Mouse (Mus musculus): ENCODE data around the gene Dcaf12l1. TPM values are rescaled to one million over a fixed set of nuclear protein-coding genes. Genes with fewer than 3 reads are reported as not detected.
"Not testable (repeated sequence)": the region's sequence is repeated elsewhere in the genome, so short reads cannot be mapped to it uniquely, and the experiment has no call there.

Dcaf12l1 gene
- 10 to 100 TPM; 39.8 to 42.6 TPM for total RNA-seq (2021)

GRCm38 (mm10) chrX:44789761-44790411 is at the start of gene Dcaf12l1:
TSS of gene Dcaf12l1 (minus strand) at chrX:44790197.
- DNase-seq, result peak; percentile 42 to 43

- not testable (repeated sequence) for DNase-seq
These were observed 19.4 kb upstream of the Dcaf12l1 start for GRCm38 (mm10) chrX:44809356-44809755.

DNA sequence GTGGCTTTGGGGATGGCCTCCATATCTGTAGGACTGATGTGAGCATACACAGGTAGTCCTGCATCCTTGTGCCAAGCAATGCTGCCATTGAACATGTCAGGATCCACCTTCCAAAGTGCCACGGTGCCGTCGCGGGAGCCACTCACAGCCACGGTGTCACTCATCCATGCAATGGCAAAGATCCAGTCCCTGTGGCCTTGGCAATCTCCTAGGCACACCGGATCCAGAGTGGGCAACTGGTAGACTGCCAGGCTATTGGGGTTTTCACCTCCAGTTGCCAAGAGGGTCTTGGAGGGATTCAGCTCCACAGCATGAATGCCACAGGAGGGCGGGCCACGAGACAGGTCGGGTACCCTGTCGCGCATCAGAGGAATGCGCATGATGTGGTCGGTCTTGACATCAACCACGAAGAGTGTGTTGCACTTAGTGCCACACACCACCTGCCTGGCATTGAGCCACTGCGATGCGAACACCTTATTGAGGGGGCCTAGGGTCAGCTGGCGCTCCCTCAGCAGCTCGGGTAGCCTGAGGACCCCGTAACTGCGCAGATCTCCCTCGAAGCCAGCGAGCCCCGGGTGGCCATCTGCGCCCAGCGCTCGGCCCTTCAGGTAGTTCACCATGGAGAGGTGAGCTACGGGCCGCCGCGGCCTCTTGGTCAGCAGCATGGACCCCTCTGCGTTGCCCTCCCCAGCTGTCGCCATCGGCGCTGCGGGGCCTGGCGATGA is 799 bp downstream of the Dcaf12l1 start:
- peak; percentile 6 to 7 for DNase-seq

Measured in layer of hippocampus, postnatal 36 days (tissue).